Mouse (Mus musculus): Measurements from ENCODE around the gene Lrrc4b.

DNA sequence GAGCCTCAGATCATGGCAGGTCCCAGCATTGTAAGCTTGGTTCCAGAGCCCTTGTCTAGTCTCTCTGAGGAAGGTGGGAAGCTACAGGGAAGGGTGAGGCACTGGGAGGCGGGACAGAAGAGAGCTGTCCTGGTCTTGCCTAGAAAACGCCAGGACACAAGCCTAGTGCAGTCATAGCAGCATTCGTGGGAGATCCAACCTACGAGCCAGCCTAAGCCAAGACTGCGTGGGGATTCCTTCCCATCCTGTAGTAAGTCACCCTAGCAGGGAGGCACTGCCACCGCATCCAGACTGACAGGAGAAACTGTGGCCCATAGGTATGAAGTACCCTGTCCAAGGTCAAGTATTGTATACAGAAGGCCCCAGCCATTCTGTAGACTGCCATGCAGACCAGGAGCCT, 3.7 kb downstream of the Lrrc4b start:
- TF ChIP-seq CTCF (IDR thresholded peaks at IDR 0.05; ENCODE audit: control insufficient read depth, insufficient read depth, insufficient replicate concordance, low read depth, low read length) (no peak), POLR2A (IDR thresholded peaks at IDR 0.05; ENCODE audit: control insufficient read depth, low read depth, low read length) (no peak)

Measured in testis, adult 2 months (tissue).